Mouse (Mus musculus): ENCODE data around the gene Pck1. TPM values are rescaled to one million over a fixed set of nuclear protein-coding genes. Genes with fewer than 3 reads are reported as not detected.

Gene Pck1
- polyA plus RNA-seq, 1 experiment from 2014 or later = not detected

GRCm38 (mm10) chr2:173143611-173144010 is 9.2 kb upstream of the Pck1 start:
- no peak overlapping the region for H3K27ac ChIP-seq (ENCODE audit: low read depth, low read length)
- no peaks in the 10 kb centered on the region for H3K4me1 ChIP-seq (replicated peaks; ENCODE audit: control insufficient read depth, insufficient read depth, low read length)
- ATAC-seq (ENCODE audit: low FRiP score) (no peak), DNase-seq (ENCODE audit: low spot score) (no peak)
- WGBS = 85% methylated on average over 11 of the region's 11 CpGs
- H3K27me3 ChIP-seq (ENCODE audit: control insufficient read depth, insufficient read depth, low read length) = no peaks in the 10 kb centered on the region
- H3K9me3 ChIP-seq (ENCODE audit: control insufficient read depth, low read length) = no peaks in the 10 kb centered on the region
- H3K4me2 ChIP-seq (replicated peaks; ENCODE audit: low read depth, low read length) = no peak overlapping the region
- no peaks in the 10 kb centered on the region for H3K36me3 ChIP-seq (ENCODE audit: control insufficient read depth, insufficient read depth, low read length)
- no peak overlapping the region for H3K4me3 ChIP-seq (ENCODE audit: low read depth, low read length)
- no peak overlapping the region for H3K9ac ChIP-seq (ENCODE audit: low read depth, low read length)

GRCm38 (mm10) chr2:173145808-173146207 is 7.0 kb upstream of the Pck1 start:
- no peaks in the 10 kb centered on the region for H3K27me3 ChIP-seq (ENCODE audit: control insufficient read depth, insufficient read depth, low read length)
- no peaks in the 10 kb centered on the region for H3K4me1 ChIP-seq (replicated peaks; ENCODE audit: control insufficient read depth, insufficient read depth, low read length)
- H3K36me3 ChIP-seq (ENCODE audit: control insufficient read depth, insufficient read depth, low read length) = no peaks in the 10 kb centered on the region
- no peak overlapping the region for H3K27ac ChIP-seq (ENCODE audit: low read depth, low read length)
- H3K4me2 ChIP-seq (replicated peaks; ENCODE audit: low read depth, low read length) = no peak overlapping the region
- H3K9ac ChIP-seq (ENCODE audit: low read depth, low read length) = no peak overlapping the region
- 63% methylated on average over 3 of the region's 3 CpGs for WGBS
- ATAC-seq (ENCODE audit: low FRiP score) (no peak), DNase-seq (ENCODE audit: low spot score) (no peak)
- no peaks in the 10 kb centered on the region for H3K9me3 ChIP-seq (ENCODE audit: control insufficient read depth, low read length)
- no peak overlapping the region for H3K4me3 ChIP-seq (ENCODE audit: low read depth, low read length)

DNA sequence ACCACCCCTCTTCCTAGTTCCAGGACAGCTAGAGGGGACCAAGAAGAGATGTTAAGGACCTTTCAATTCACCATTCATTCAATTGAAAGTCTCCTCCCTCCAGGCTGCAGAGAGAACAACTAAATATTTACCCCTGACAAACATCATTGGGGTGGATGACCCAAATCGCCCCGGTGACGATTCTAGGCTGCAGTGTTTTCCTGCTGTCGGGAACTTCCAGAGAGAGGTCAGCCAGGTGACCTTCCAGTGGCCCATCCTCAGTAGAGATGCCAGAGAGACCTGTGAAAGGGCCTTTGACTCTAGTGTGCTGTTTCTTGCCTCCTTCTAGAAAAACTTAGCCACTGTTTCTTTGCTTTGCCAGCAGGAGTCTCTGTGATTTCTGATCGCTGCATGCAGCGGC is 6.1 kb upstream of the Pck1 start:
- Histone ChIP-seq H3K4me1 (replicated peaks; ENCODE audit: control insufficient read depth, insufficient read depth, low read length) (no peaks in the 10 kb centered on the region), H3K9ac (ENCODE audit: low read depth, low read length) (no peak overlapping the region), H3K4me2 (replicated peaks; ENCODE audit: low read depth, low read length) (no peak overlapping the region), H3K27ac (ENCODE audit: low read depth, low read length) (no peak overlapping the region), H3K4me3 (ENCODE audit: low read depth, low read length) (no peak overlapping the region), H3K9me3 (ENCODE audit: control insufficient read depth, low read length) (no peaks in the 10 kb centered on the region), H3K36me3 (ENCODE audit: control insufficient read depth, insufficient read depth, low read length) (no peaks in the 10 kb centered on the region), H3K27me3 (ENCODE audit: control insufficient read depth, insufficient read depth, low read length) (no peaks in the 10 kb centered on the region)
- DNase-seq (ENCODE audit: low spot score) = no peak
- no peak for ATAC-seq (ENCODE audit: low FRiP score)
- 79% methylated on average over 6 of the region's 6 CpGs for WGBS

- no peaks in the 10 kb centered on the region for H3K27me3 ChIP-seq (ENCODE audit: control insufficient read depth, insufficient read depth, low read length)
- 88% methylated on average over 5 of the region's 5 CpGs for WGBS
- no peaks in the 10 kb centered on the region for H3K9me3 ChIP-seq (ENCODE audit: control insufficient read depth, low read length)
- H3K4me1 ChIP-seq (replicated peaks; ENCODE audit: control insufficient read depth, insufficient read depth, low read length) = no peaks in the 10 kb centered on the region
- no peak overlapping the region for H3K27ac ChIP-seq (ENCODE audit: low read depth, low read length)
- no peak overlapping the region for H3K4me3 ChIP-seq (ENCODE audit: low read depth, low read length)
- no peak for DNase-seq (ENCODE audit: low spot score)
- no peak overlapping the region for H3K9ac ChIP-seq (ENCODE audit: low read depth, low read length)
- no peaks in the 10 kb centered on the region for H3K36me3 ChIP-seq (ENCODE audit: control insufficient read depth, insufficient read depth, low read length)
- H3K4me2 ChIP-seq (replicated peaks; ENCODE audit: low read depth, low read length) = no peak overlapping the region
- no peak for ATAC-seq (ENCODE audit: low FRiP score)
Observed at GRCm38 (mm10) chr2:173148001-173148400, 4.8 kb upstream of the Pck1 start.

GRCm38 (mm10) chr2:173151352-173151751 is 1.5 kb upstream of the Pck1 start:
- ATAC-seq (ENCODE audit: low FRiP score) = no peak
- Histone ChIP-seq H3K9me3 (ENCODE audit: control insufficient read depth, low read length) (no peaks in the 10 kb centered on the region), H3K9ac (ENCODE audit: low read depth, low read length) (no peak overlapping the region), H3K27me3 (ENCODE audit: control insufficient read depth, insufficient read depth, low read length) (no peaks in the 10 kb centered on the region), H3K36me3 (ENCODE audit: control insufficient read depth, insufficient read depth, low read length) (no peaks in the 10 kb centered on the region), H3K4me1 (replicated peaks; ENCODE audit: control insufficient read depth, insufficient read depth, low read length) (no peaks in the 10 kb centered on the region), H3K4me3 (ENCODE audit: low read depth, low read length) (no peak overlapping the region), H3K27ac (ENCODE audit: low read depth, low read length) (no peak overlapping the region), H3K4me2 (replicated peaks; ENCODE audit: low read depth, low read length) (no peak overlapping the region)
- WGBS = 88% methylated on average over 5 of the region's 5 CpGs
- no peak for DNase-seq (ENCODE audit: low spot score)

DNA sequence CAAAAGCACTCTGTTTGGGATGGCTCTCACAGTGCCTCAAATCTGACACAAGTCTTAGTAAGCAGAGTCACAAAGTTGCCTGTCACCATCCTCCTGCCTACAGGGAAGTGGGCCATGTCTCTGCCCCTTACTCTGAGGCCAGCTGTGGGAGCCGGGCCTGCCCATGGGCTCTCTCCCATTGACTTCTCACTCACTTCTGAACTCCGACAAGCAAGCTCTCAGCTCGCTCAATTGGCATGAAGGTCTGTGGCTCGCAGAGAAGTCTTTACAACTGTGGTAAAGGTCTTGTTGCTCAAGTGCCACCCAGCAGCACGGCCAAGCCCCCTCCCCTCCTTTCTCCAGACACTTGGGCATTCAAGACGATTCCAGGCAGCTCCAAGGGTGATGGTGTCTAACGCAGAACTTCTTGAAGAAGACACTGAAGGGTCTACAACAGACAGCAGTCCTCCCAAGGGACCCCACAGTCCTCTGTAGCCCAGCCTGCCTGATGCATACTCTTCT is 1.0 kb upstream of the Pck1 start:
- Histone ChIP-seq H3K9ac (ENCODE audit: low read depth, low read length) (no peak overlapping the region), H3K36me3 (ENCODE audit: control insufficient read depth, insufficient read depth, low read length) (no peaks in the 10 kb centered on the region), H3K9me3 (ENCODE audit: control insufficient read depth, low read length) (no peaks in the 10 kb centered on the region), H3K27ac (ENCODE audit: low read depth, low read length) (no peak overlapping the region), H3K27me3 (ENCODE audit: control insufficient read depth, insufficient read depth, low read length) (no peaks in the 10 kb centered on the region), H3K4me2 (replicated peaks; ENCODE audit: low read depth, low read length) (no peak overlapping the region), H3K4me3 (ENCODE audit: low read depth, low read length) (no peak overlapping the region), H3K4me1 (replicated peaks; ENCODE audit: control insufficient read depth, insufficient read depth, low read length) (no peaks in the 10 kb centered on the region)
- WGBS = 87% methylated on average over 7 of the region's 7 CpGs
- ATAC-seq (ENCODE audit: low FRiP score) (no peak), DNase-seq (ENCODE audit: low spot score) (no peak)

DNA sequence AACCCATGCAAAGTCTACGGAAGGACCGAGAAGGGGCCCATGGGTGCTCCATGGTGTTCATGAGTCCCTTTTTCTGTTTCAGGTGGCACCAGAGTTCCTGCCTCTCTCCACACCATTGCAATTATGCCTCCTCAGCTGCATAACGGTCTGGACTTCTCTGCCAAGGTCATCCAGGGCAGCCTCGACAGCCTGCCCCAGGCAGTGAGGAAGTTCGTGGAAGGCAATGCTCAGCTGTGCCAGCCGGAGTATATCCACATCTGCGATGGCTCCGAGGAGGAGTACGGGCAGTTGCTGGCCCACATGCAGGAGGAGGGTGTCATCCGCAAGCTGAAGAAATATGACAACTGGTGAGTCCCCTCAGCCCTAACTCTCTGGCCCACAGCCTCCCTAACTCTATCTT is 418 bp downstream of the Pck1 start:
- Histone ChIP-seq H3K27me3 (ENCODE audit: control insufficient read depth, insufficient read depth, low read length) (no peaks in the 10 kb centered on the region), H3K36me3 (ENCODE audit: control insufficient read depth, insufficient read depth, low read length) (no peaks in the 10 kb centered on the region), H3K9me3 (ENCODE audit: control insufficient read depth, low read length) (no peaks in the 10 kb centered on the region), H3K4me2 (replicated peaks; ENCODE audit: low read depth, low read length) (no peak overlapping the region), H3K9ac (ENCODE audit: low read depth, low read length) (no peak overlapping the region), H3K27ac (ENCODE audit: low read depth, low read length) (no peak overlapping the region), H3K4me1 (replicated peaks; ENCODE audit: control insufficient read depth, insufficient read depth, low read length) (no peaks in the 10 kb centered on the region), H3K4me3 (ENCODE audit: low read depth, low read length) (no peak overlapping the region)
- DNase-seq (ENCODE audit: low spot score) = no peak
- WGBS = 92% methylated on average over 10 of the region's 10 CpGs
- no peak for ATAC-seq (ENCODE audit: low FRiP score)

DNA sequence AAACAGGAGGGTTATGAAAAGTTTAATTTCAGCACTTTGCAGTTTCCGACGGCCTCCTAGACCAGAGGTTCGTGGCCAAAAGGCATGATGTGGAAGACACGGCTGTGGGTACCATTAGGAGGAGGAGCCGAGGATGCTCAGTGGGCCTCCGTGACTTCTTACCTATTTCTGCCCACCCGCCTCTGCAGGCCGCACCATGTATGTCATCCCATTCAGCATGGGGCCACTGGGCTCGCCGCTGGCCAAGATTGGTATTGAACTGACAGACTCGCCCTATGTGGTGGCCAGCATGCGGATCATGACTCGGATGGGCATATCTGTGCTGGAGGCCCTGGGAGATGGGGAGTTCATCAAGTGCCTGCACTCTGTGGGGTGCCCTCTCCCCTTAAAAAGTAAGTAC is 1.7 kb downstream of the Pck1 start:
- DNase-seq (ENCODE audit: low spot score) (no peak), ATAC-seq (ENCODE audit: low FRiP score) (no peak)
- Histone ChIP-seq H3K27me3 (ENCODE audit: control insufficient read depth, insufficient read depth, low read length) (no peaks in the 10 kb centered on the region), H3K4me3 (ENCODE audit: low read depth, low read length) (no peak overlapping the region), H3K36me3 (ENCODE audit: control insufficient read depth, insufficient read depth, low read length) (no peaks in the 10 kb centered on the region), H3K9ac (ENCODE audit: low read depth, low read length) (no peak overlapping the region), H3K9me3 (ENCODE audit: control insufficient read depth, low read length) (no peaks in the 10 kb centered on the region), H3K4me2 (replicated peaks; ENCODE audit: low read depth, low read length) (no peak overlapping the region), H3K27ac (ENCODE audit: low read depth, low read length) (no peak overlapping the region), H3K4me1 (replicated peaks; ENCODE audit: control insufficient read depth, insufficient read depth, low read length) (no peaks in the 10 kb centered on the region)
- 93% methylated on average over 13 of the region's 13 CpGs for WGBS

DNA sequence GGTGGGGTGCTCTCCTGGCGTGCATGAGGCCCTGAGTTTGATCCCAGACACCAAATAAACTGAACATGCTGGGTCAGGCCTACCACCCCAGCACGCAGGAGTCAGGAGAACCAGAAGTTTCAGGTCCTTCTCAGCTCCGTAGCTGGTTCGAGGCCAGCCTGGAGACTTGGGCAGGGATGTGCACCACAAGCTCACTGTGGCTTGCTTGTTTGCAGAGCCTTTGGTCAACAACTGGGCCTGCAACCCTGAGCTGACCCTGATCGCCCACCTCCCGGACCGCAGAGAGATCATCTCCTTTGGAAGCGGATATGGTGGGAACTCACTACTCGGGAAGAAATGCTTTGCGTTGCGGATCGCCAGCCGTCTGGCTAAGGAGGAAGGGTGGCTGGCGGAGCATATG is 2.1 kb downstream of the Pck1 start:
- Histone ChIP-seq H3K27ac (ENCODE audit: low read depth, low read length) (no peak overlapping the region), H3K9ac (ENCODE audit: low read depth, low read length) (no peak overlapping the region), H3K4me3 (ENCODE audit: low read depth, low read length) (no peak overlapping the region), H3K9me3 (ENCODE audit: control insufficient read depth, low read length) (no peaks in the 10 kb centered on the region), H3K36me3 (ENCODE audit: control insufficient read depth, insufficient read depth, low read length) (no peaks in the 10 kb centered on the region), H3K4me1 (replicated peaks; ENCODE audit: control insufficient read depth, insufficient read depth, low read length) (no peaks in the 10 kb centered on the region), H3K4me2 (replicated peaks; ENCODE audit: low read depth, low read length) (no peak overlapping the region), H3K27me3 (ENCODE audit: control insufficient read depth, insufficient read depth, low read length) (no peaks in the 10 kb centered on the region)
- DNase-seq (ENCODE audit: low spot score) (no peak), ATAC-seq (ENCODE audit: low FRiP score) (no peak)
- 91% methylated on average over 14 of the region's 14 CpGs for WGBS

All from hindbrain, embryonic 11.5 days (tissue).